Mouse (Mus musculus): Measurements from ENCODE around the gene Kcnk1. TPM values are rescaled to one million over a fixed set of nuclear protein-coding genes. Genes with fewer than 3 reads are reported as not detected.

Gene Kcnk1
- polyA plus RNA-seq, 1 experiment from 2014 or later: 1.9 TPM

GRCm38 (mm10) chr8:126073141-126073740 is 78.3 kb downstream of the Kcnk1 start:
- Histone ChIP-seq H3K27me3 (replicated peaks; ENCODE audit: control insufficient read depth, insufficient read depth, low read length) (0 out of 2 replicates have a peak, but pooled peaks cover 2% of the 10 kb centered on the region), H3K4me1 (replicated peaks; ENCODE audit: control insufficient read depth, insufficient read depth, low read length) (no peaks in the 10 kb centered on the region), H3K4me2 (no peak overlapping the region), H3K9me3 (ENCODE audit: control insufficient read depth, low read length) (no peaks in the 10 kb centered on the region), H3K36me3 (ENCODE audit: control insufficient read depth, insufficient read depth, low read length) (no peaks in the 10 kb centered on the region), H3K4me3 (ENCODE audit: low read depth, low read length) (no peak overlapping the region), H3K27ac (ENCODE audit: low read depth, low read length) (no peak overlapping the region), H3K9ac (ENCODE audit: low read depth, low read length) (no peak overlapping the region)
- WGBS: 67% methylated on average over 7 of the region's 7 CpGs
- no peak for DNase-seq (ENCODE audit: low spot score)
- ATAC-seq (replicated peaks; ENCODE audit: low FRiP score): no peak

GRCm38 (mm10) chr8:126074111-126074510 is 79.1 kb downstream of the Kcnk1 start:
- no peak overlapping the region for H3K9ac ChIP-seq (ENCODE audit: low read depth, low read length)
- ATAC-seq (replicated peaks; ENCODE audit: low FRiP score): no peak
- H3K4me3 ChIP-seq (ENCODE audit: low read depth, low read length): no peak overlapping the region

GRCm38 (mm10) chr8:126075400-126075799 is 80.4 kb downstream of the Kcnk1 start:
- 14% methylated on average over 10 of the region's 10 CpGs for WGBS
- Histone ChIP-seq H3K9me3 (ENCODE audit: control insufficient read depth, low read length) (no peaks in the 10 kb centered on the region), H3K4me2 (no peak overlapping the region), H3K36me3 (ENCODE audit: control insufficient read depth, insufficient read depth, low read length) (no peaks in the 10 kb centered on the region), H3K9ac (ENCODE audit: low read depth, low read length) (no peak overlapping the region), H3K27ac (ENCODE audit: low read depth, low read length) (no peak overlapping the region), H3K27me3 (replicated peaks; ENCODE audit: control insufficient read depth, insufficient read depth, low read length) (0 out of 2 replicates have a peak, but pooled peaks cover 2% of the 10 kb centered on the region), H3K4me1 (replicated peaks; ENCODE audit: control insufficient read depth, insufficient read depth, low read length) (no peaks in the 10 kb centered on the region), H3K4me3 (ENCODE audit: low read depth, low read length) (no peak overlapping the region)
- no peak for ATAC-seq (replicated peaks; ENCODE audit: low FRiP score)
- DNase-seq (ENCODE audit: low spot score): peak; percentile 60

More at GRCm38 (mm10) chr8:126074111-126074510, 79.1 kb downstream of the Kcnk1 start:
- DNase-seq (ENCODE audit: low spot score): no peak
- Histone ChIP-seq H3K4me1 (replicated peaks; ENCODE audit: control insufficient read depth, insufficient read depth, low read length) (no peaks in the 10 kb centered on the region), H3K27me3 (replicated peaks; ENCODE audit: control insufficient read depth, insufficient read depth, low read length) (0 out of 2 replicates have a peak, but pooled peaks cover 2% of the 10 kb centered on the region), H3K9me3 (ENCODE audit: control insufficient read depth, low read length) (no peaks in the 10 kb centered on the region), H3K36me3 (ENCODE audit: control insufficient read depth, insufficient read depth, low read length) (no peaks in the 10 kb centered on the region), H3K27ac (ENCODE audit: low read depth, low read length) (no peak overlapping the region), H3K4me2 (no peak overlapping the region)
- WGBS: 73% methylated on average over 1 of the region's 1 CpGs

Other genes starting within 250 kb of the Kcnk1 start
- 0.47 and 0.67 TPM in 2 replicates for gene Pcnx2, start 96.9 kb upstream of the Kcnk1 start, polyA plus RNA-seq (2014; fragmentation: Nextera tagmentation; extraction: Ambion mirVana)
- 0.07 and 0.14 TPM in 2 replicates for gene Map3k21, start 84.7 kb upstream of the Kcnk1 start, polyA plus RNA-seq (2014; fragmentation: Nextera tagmentation; extraction: Ambion mirVana)